Mouse (Mus musculus): Measurements from ENCODE around the gene Gm156. TPM values are rescaled to one million over a fixed set of nuclear protein-coding genes. Genes with fewer than 3 reads are reported as not detected.

Gene Gm156
- polyA plus RNA-seq, 1 experiment, result not detected

DNA sequence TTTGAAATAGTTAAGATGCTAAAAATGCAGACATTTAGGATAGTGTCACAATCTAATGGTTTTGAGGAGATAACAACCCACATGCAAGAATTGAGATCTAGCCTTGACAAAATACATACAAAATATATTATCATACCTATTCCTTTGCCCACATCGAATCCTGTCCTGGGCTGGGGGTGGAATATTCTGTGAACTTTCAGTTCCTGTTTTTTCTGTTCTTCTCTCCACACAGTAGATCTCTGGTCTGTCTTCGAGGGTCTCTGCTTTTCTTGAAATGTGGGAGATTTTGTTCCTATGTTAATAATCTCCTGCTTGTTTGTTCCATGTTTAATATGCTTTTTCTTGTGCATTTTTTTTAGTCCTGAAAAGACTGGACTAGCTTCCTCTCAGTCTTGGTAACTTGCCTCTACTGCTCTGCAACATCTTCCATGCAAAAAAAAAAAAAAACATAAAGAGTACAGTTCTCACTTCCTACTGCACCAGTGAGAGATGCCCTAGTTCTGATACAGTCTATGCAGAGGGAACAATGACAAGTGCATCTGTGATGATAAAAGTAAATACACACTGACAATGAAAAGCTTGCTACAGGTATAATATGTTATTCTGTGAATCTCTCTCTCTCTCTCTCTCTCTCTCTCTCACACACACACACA is 43.9 kb downstream of the Gm156 start, which contains the start of gene Klri2:
Gene Klri2, minus strand, starts transcription at position 416 of the 653 bp plus-strand sequence.
- Histone ChIP-seq H3K27me3 (replicated peaks; ENCODE audit: control insufficient read depth, insufficient read depth, low read length) (no peaks in the 10 kb centered on the region), H3K4me1 (ENCODE audit: control insufficient read depth, insufficient read depth, low read length) (no peaks in the 10 kb centered on the region), H3K27ac (ENCODE audit: insufficient read depth, low read depth, low read length) (no peak within 1 kb of the TSS), H3K4me3 (ENCODE audit: insufficient read depth, low read depth, low read length) (no peak within 1 kb of the TSS), H3K36me3 (ENCODE audit: control insufficient read depth, insufficient read depth, low read length) (no peaks in the 10 kb centered on the region)
- WGBS, result 72% methylated on average over 2 of the region's 2 CpGs
- TF ChIP-seq POLR2A (IDR thresholded peaks at IDR 0.05; ENCODE audit: low read depth, low read length) (no peak), CTCF (conservative IDR thresholded peaks at IDR 0.05; ENCODE audit: insufficient read depth, insufficient read length, low read depth, low read length) (no peak)
- DNase-seq, result no peak

GRCm38 (mm10) chr6:129736414-129736813 is 47.7 kb downstream of the Gm156 start:
- no peak overlapping the region for H3K27ac ChIP-seq (ENCODE audit: insufficient read depth, low read depth, low read length)
- DNase-seq, result no peak
- H3K27me3 ChIP-seq (replicated peaks; ENCODE audit: control insufficient read depth, insufficient read depth, low read length), result no peaks in the 10 kb centered on the region
- no peaks in the 10 kb centered on the region for H3K36me3 ChIP-seq (ENCODE audit: control insufficient read depth, insufficient read depth, low read length)
- no peaks in the 10 kb centered on the region for H3K4me1 ChIP-seq (ENCODE audit: control insufficient read depth, insufficient read depth, low read length)
- H3K4me3 ChIP-seq (ENCODE audit: insufficient read depth, low read depth, low read length), result no peak overlapping the region
- TF ChIP-seq CTCF (conservative IDR thresholded peaks at IDR 0.05; ENCODE audit: insufficient read depth, insufficient read length, low read depth, low read length) (no peak), POLR2A (IDR thresholded peaks at IDR 0.05; ENCODE audit: low read depth, low read length) (no peak)

- Histone ChIP-seq H3K27me3 (replicated peaks; ENCODE audit: control insufficient read depth, insufficient read depth, low read length) (no peaks in the 10 kb centered on the region), H3K27ac (ENCODE audit: insufficient read depth, low read depth, low read length) (no peak overlapping the region)
- 91% methylated on average over 1 of the region's 1 CpGs for WGBS
These were observed 56.8 kb downstream of the Gm156 start for GRCm38 (mm10) chr6:129727237-129727636.

DNA sequence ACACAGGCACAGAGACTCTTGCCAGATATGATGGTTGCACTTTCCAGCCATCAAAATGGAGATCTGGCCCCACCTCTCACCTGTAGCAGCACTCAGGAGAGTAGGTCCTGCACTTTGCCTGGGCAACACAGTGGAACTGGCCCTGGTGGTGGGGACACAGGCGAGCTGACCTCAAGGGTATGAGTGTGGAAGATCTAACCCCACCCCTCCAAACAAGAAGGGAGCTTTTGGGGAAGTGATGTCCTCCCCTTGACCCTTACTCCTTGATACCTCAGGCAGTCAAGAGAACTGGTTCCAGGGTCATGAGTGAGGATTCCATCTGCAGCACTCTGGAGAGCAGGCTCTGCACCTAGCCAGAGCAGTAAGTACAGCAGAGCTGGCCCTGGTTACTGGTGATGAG is 62.7 kb downstream of the Gm156 start:
- DNase-seq, result no peak
- Histone ChIP-seq H3K4me1 (ENCODE audit: control insufficient read depth, insufficient read depth, low read length) (no peaks in the 10 kb centered on the region), H3K36me3 (ENCODE audit: control insufficient read depth, insufficient read depth, low read length) (no peaks in the 10 kb centered on the region), H3K27me3 (replicated peaks; ENCODE audit: control insufficient read depth, insufficient read depth, low read length) (no peaks in the 10 kb centered on the region), H3K27ac (ENCODE audit: insufficient read depth, low read depth, low read length) (no peak overlapping the region), H3K4me3 (ENCODE audit: insufficient read depth, low read depth, low read length) (no peak overlapping the region)
- WGBS, result 79% methylated on average over 1 of the region's 1 CpGs
- TF ChIP-seq CTCF (conservative IDR thresholded peaks at IDR 0.05; ENCODE audit: insufficient read depth, insufficient read length, low read depth, low read length) (no peak), POLR2A (IDR thresholded peaks at IDR 0.05; ENCODE audit: low read depth, low read length) (no peak)

More at GRCm38 (mm10) chr6:129727237-129727636, 56.8 kb downstream of the Gm156 start:
- Histone ChIP-seq H3K36me3 (ENCODE audit: control insufficient read depth, insufficient read depth, low read length) (no peaks in the 10 kb centered on the region), H3K4me3 (ENCODE audit: insufficient read depth, low read depth, low read length) (no peak overlapping the region), H3K4me1 (ENCODE audit: control insufficient read depth, insufficient read depth, low read length) (no peaks in the 10 kb centered on the region)
- TF ChIP-seq CTCF (conservative IDR thresholded peaks at IDR 0.05; ENCODE audit: insufficient read depth, insufficient read length, low read depth, low read length) (no peak), POLR2A (IDR thresholded peaks at IDR 0.05; ENCODE audit: low read depth, low read length) (no peak)
- DNase-seq, result no peak

- TF ChIP-seq POLR2A (IDR thresholded peaks at IDR 0.05; ENCODE audit: low read depth, low read length) (no peak), CTCF (conservative IDR thresholded peaks at IDR 0.05; ENCODE audit: insufficient read depth, insufficient read length, low read depth, low read length) (no peak)
- 5% methylated on average over 3 of the region's 3 CpGs for WGBS
These were observed 63.6 kb downstream of the Gm156 start for GRCm38 (mm10) chr6:129720487-129720886.

DNA sequence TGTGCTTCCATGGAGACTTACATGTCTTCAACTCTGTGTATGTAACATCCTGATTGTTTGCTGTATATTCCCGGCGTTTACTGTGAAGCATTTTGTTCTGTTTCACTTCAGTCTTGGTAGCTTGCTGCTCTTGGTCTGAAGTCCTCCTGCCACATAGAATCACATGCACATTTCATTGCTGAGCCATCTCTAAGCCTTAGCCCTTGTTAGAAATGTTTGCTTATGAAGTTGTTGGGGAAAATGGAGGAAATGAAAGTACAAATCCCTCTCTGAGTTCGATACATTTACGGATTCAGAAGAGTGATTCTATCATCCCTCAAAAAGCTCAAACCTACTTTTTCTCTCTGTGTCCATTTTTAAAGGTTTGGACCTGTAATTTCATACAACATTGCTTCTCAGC is 67.0 kb downstream of the Gm156 start, which contains the start of gene Klri1:
Gene Klri1, minus strand, starts transcription at position 101 of the 400 bp plus-strand sequence.
- DNase-seq, result no peak
- 94% methylated on average over 4 of the region's 4 CpGs for WGBS
- TF ChIP-seq POLR2A (IDR thresholded peaks at IDR 0.05; ENCODE audit: low read depth, low read length) (no peak), CTCF (conservative IDR thresholded peaks at IDR 0.05; ENCODE audit: insufficient read depth, insufficient read length, low read depth, low read length) (no peak)
- Histone ChIP-seq H3K27ac (ENCODE audit: insufficient read depth, low read depth, low read length) (no peak within 1 kb of the TSS), H3K4me3 (ENCODE audit: insufficient read depth, low read depth, low read length) (no peak within 1 kb of the TSS), H3K4me1 (ENCODE audit: control insufficient read depth, insufficient read depth, low read length) (no peaks in the 10 kb centered on the region), H3K27me3 (replicated peaks; ENCODE audit: control insufficient read depth, insufficient read depth, low read length) (no peaks in the 10 kb centered on the region), H3K36me3 (ENCODE audit: control insufficient read depth, insufficient read depth, low read length) (no peaks in the 10 kb centered on the region)

More at GRCm38 (mm10) chr6:129720487-129720886, 63.6 kb downstream of the Gm156 start:
- H3K27me3 ChIP-seq (replicated peaks; ENCODE audit: control insufficient read depth, insufficient read depth, low read length), result no peaks in the 10 kb centered on the region
- H3K4me3 ChIP-seq (ENCODE audit: insufficient read depth, low read depth, low read length), result no peak overlapping the region
- no peaks in the 10 kb centered on the region for H3K36me3 ChIP-seq (ENCODE audit: control insufficient read depth, insufficient read depth, low read length)
- no peaks in the 10 kb centered on the region for H3K4me1 ChIP-seq (ENCODE audit: control insufficient read depth, insufficient read depth, low read length)
- no peak overlapping the region for H3K27ac ChIP-seq (ENCODE audit: insufficient read depth, low read depth, low read length)
- no peak for DNase-seq

Other genes with a start within 250 kb of the Gm156 start
- 0.30 TPM in 1 of 2 replicates, not detected in the other for gene Klre1, start 206.4 kb downstream of the Gm156 start, polyA plus RNA-seq (2012; rRNA removed)
- gene Klrd1, start 192.5 kb downstream of the Gm156 start, polyA plus RNA-seq (2012; rRNA removed), result 0.72 TPM in 1 of 2 replicates, not detected in the other
- 0.18 and 0.41 TPM in 2 replicates for gene Klrk1, start 160.4 kb downstream of the Gm156 start, polyA plus RNA-seq (2012; rRNA removed)
- gene Klrc3, start 140.9 kb downstream of the Gm156 start, polyA plus RNA-seq (2012; rRNA removed), result 0.17 TPM in 1 of 2 replicates, not detected in the other
- gene Klrc2, start 123.6 kb downstream of the Gm156 start, polyA plus RNA-seq (2012; rRNA removed), result 0.06 and 0.26 TPM in 2 replicates
- 0.34 TPM in 1 of 2 replicates, not detected in the other for gene Klrc1, start 105.3 kb downstream of the Gm156 start, polyA plus RNA-seq (2012; rRNA removed)
- not detected in 2 replicates for gene Klri1, start 67.1 kb downstream of the Gm156 start, polyA plus RNA-seq (2012; rRNA removed)
- 0.01 and 0.06 TPM in 2 replicates for gene Klri2, start 43.8 kb downstream of the Gm156 start, polyA plus RNA-seq (2012; rRNA removed)
- not detected in 2 replicates for gene Gm17631, start 78.4 kb upstream of the Gm156 start, polyA plus RNA-seq (2012; rRNA removed)
- 0.11 TPM in 1 of 2 replicates, not detected in the other for gene Klra17, start 92.4 kb upstream of the Gm156 start, polyA plus RNA-seq (2012; rRNA removed)
- not detected in 2 replicates for gene Klra5, start 133.4 kb upstream of the Gm156 start, polyA plus RNA-seq (2012; rRNA removed)
- gene Klra6, start 242.7 kb upstream of the Gm156 start, polyA plus RNA-seq (2012; rRNA removed), result not detected in 2 replicates

Data from kidney, adult 2 months (tissue).